Mouse (Mus musculus) right cerebral cortex, adult 18-20 months (tissue): ENCODE measurements around the gene Meaf6.
A peak's percentile ranks its signal among the peaks of the same experiment; 100 is the strongest.

Experiments used
- DNase-seq: peaks from one replicate; pipeline ENCODE4 v3.0.0; 2022; ENCODE audit warnings: mixed read lengths

Gene Meaf6

GRCm38 (mm10) chr4:125145213-125145612 is 60.3 kb downstream of the Meaf6 start:
- DNase-seq: peak; percentile 28

- DNase-seq: no peak
Measured at GRCm38 (mm10) chr4:125147970-125148369, 63.0 kb downstream of the Meaf6 start.

GRCm38 (mm10) chr4:125149460-125149859 is 64.5 kb downstream of the Meaf6 start:
- DNase-seq: no peak

GRCm38 (mm10) chr4:125152469-125152868 is 67.5 kb downstream of the Meaf6 start:
- no peak for DNase-seq

- DNase-seq: no peak
Measured at GRCm38 (mm10) chr4:125153659-125154241, 68.8 kb downstream of the Meaf6 start.

- DNase-seq: no peak
Measured at GRCm38 (mm10) chr4:125155646-125156045, 70.7 kb downstream of the Meaf6 start.

GRCm38 (mm10) chr4:125157322-125157721 is 72.4 kb downstream of the Meaf6 start:
- no peak for DNase-seq

GRCm38 (mm10) chr4:125158081-125158480 is 73.1 kb downstream of the Meaf6 start:
- no peak for DNase-seq

GRCm38 (mm10) chr4:125158581-125159317 is 73.8 kb downstream of the Meaf6 start:
- no peak for DNase-seq

- peak; percentile 86 for DNase-seq
Measured at GRCm38 (mm10) chr4:125160320-125160950, 75.5 kb downstream of the Meaf6 start.

- no peak for DNase-seq
Measured at GRCm38 (mm10) chr4:125160951-125161331, 76.0 kb downstream of the Meaf6 start.

GRCm38 (mm10) chr4:125161392-125161791 is 76.5 kb downstream of the Meaf6 start:
- no peak for DNase-seq

- DNase-seq: no peak
Measured at GRCm38 (mm10) chr4:125162701-125163100, 77.8 kb downstream of the Meaf6 start.
